Mouse (Mus musculus) testis, adult 2 months (tissue): ENCODE results near the gene Eid3.

Source experiments
- CTCF ChIP-seq: fragments of 200-500 bp; IDR thresholded peaks from 2 replicates; pipeline ENCODE4 v1.5.1; 2012; ENCODE audit warnings: low read depth, mild to moderate bottlenecking, inconsistent platforms, low read length, moderate library complexity; ENCODE audit not compliant: control insufficient read depth, insufficient read depth, insufficient replicate concordance
- POLR2A ChIP-seq: fragments of 200-500 bp; IDR thresholded peaks from 2 replicates; pipeline ENCODE4 v1.6.1; 2012; ENCODE audit warnings: low read depth, mild to moderate bottlenecking, inconsistent platforms, low read length, moderate library complexity; ENCODE audit not compliant: control insufficient read depth

DNA sequence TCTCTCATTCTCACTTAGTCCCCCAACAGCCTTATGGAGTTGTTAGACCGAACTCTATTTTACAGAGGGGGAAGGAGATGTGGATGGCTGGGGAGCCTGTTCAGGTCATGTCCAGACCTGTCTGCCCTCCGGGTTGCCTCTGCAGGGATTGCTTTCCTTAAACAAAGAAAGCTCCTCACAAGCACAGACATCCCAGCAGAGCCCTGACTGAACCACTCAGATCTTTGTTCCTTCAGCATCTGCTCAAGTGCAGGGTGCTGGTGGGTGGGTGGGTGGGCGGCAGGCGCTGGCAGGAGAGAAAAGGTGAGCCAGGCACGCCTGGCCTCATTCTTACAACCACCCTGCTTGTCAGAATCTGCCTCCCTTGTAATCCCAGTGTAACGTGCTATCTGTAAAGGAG is 22.3 kb upstream of the Eid3 start:
- TF ChIP-seq POLR2A (no peak), CTCF (no peak)
